Mouse (Mus musculus): Measurements from ENCODE around the gene Insl5.

Insl5 gene

GRCm38 (mm10) chr4:103006943-103007418 lies 19.7 kb downstream of the Insl5 start:
- TF ChIP-seq GATA4 (IDR thresholded peaks at IDR 0.05; ENCODE audit: insufficient replicate concordance, low read length) = no peak

GRCm38 (mm10) chr4:103006266-103006665 lies 20.4 kb downstream of the Insl5 start:
- TF ChIP-seq GATA4 (IDR thresholded peaks at IDR 0.05; ENCODE audit: insufficient replicate concordance, low read length) = no peak

DNA sequence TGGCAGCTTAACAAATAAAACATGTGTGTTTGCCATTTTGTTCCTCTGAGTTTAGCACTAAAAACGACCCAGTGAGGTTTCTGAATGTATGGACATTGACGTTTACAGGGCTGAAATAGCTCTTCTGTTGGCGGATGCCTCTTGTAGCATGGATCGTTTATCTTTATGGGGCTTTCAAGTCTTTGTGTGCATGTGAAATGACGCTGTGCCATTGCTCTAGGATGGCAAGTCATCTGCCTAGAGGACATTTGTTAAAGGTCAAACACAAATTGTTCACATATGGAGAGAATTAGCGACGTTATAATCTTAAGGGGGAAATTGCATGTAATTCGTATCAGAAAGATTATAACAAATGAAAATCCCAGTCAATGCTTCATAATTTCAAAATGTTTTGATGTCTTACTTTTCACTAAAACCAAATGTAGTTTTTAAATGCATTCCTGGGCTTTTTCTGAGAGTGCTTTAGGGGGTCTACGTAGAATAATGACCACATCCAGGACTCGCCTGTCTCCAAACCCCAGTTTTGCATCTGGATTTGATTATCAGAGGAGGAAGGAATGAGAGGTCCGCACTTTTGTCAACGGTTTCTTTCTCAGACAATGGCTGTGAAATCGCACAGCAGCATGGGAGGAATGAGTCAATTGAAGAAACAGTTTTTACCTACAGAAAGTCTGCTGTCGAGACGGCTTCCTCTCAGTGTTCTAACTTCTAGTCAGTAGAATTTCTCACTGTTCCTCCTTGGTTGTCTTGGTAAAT lies 21.3 kb downstream of the Insl5 start:
- TF ChIP-seq GATA4 (IDR thresholded peaks at IDR 0.05; ENCODE audit: insufficient replicate concordance, low read length) = no peak

DNA sequence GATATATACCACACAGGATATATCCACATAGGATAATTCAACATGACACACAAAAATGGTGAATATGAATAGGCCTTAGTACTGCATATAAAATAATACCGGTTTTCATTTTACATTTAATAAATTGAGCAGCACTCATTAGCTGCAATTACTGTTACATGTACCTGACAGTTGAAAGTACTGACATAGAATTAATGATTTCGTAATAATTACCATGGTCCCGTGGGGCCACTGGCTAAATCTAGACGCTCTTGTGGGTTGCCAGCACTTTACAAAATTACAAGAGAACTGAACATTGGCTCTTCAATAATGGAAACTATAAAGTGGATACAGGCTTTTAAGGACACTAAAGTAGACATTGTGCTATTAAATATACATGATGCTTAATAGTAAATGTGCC lies 22.0 kb downstream of the Insl5 start:
- TF ChIP-seq GATA4 (IDR thresholded peaks at IDR 0.05; ENCODE audit: insufficient replicate concordance, low read length) = no peak

DNA sequence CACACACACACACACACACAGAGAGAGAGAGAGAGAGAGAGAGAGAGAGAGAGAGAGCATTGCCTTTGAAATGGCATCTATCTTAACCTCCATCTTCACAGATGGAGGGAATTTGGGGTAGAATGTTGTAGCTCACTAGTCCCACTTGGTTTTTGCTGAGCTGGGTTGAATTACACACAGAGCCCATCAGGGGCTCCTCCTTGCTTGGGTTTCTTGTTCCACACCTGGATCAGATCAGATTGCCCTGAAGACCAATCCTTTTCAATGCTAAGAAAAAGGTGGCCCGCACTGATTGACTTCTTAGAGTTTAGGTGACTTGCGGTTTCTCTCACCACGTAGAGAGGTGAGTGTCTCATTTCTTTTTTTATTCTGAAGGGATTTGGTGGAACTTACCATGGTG lies 35.0 kb downstream of the Insl5 start:
- no peak for TF ChIP-seq GATA4 (IDR thresholded peaks at IDR 0.05; ENCODE audit: insufficient replicate concordance, low read length)

- TF ChIP-seq GATA4 (IDR thresholded peaks at IDR 0.05; ENCODE audit: insufficient replicate concordance, low read length) = no peak
These were observed 35.9 kb downstream of the Insl5 start for GRCm38 (mm10) chr4:102990595-102991340.

DNA sequence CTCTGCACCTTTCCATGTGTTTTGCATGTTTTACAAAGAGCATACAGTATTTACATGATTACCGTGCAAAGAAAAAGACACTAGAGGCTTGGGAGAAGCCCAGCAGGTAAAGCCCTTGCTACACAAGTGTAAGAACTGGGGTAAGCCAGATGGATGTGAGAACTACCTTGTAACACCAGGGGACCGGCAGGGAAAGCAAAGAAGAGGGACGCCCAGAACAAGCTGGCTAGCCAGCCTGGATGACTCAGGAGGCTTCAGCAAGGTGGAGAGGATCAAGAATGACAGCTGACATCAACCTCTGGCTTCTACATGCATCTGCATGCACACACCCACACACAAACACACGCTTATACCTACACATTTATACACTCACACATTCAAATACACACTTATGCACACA lies 36.6 kb downstream of the Insl5 start:
- no peak for TF ChIP-seq GATA4 (IDR thresholded peaks at IDR 0.05; ENCODE audit: insufficient replicate concordance, low read length)

DNA sequence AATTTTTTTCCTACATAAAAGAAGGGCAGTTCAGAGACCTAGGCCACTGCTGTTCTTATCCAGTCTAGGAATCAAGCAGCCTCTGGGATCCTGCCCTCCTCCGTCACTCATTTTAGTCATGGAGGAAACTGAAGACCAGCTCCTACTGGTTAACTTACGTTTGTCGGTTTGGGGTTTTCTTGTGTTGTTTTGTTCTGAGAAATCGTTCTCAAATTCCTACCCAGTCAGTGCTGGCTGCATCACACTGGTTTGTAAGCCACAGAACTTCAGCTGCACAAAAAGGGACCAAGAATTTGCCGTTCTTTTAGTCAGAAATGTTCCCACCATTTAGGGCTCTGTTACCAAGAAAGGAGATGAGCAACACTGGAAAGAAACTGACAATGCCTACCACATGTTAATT lies 37.3 kb downstream of the Insl5 start:
- TF ChIP-seq GATA4 (IDR thresholded peaks at IDR 0.05; ENCODE audit: insufficient replicate concordance, low read length) = no peak

- TF ChIP-seq GATA4 (IDR thresholded peaks at IDR 0.05; ENCODE audit: insufficient replicate concordance, low read length) = no peak
These were observed 38.1 kb downstream of the Insl5 start for GRCm38 (mm10) chr4:102988526-102988925.

DNA sequence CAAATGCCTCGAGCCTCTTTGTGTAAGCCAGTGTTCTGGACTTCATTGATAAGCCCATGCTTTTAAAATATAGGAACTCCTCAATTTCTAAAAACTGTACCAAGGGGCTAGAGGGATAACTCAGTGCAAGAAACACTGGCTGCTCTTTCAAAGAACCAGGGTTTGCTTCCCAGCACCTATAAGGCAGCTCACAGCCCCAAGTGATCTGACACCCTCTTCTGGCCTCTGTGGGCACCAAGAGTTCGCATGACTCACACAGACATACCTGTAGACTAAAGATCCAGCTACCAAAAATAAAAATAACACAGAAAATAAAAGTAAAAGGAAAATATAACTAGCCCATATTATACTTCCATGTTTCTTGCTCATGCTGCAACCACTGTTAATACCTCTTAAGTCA lies 38.9 kb downstream of the Insl5 start:
- no peak for TF ChIP-seq GATA4 (IDR thresholded peaks at IDR 0.05; ENCODE audit: insufficient replicate concordance, low read length)

GRCm38 (mm10) chr4:102987325-102987724 lies 39.3 kb downstream of the Insl5 start:
- no peak for TF ChIP-seq GATA4 (IDR thresholded peaks at IDR 0.05; ENCODE audit: insufficient replicate concordance, low read length)

DNA sequence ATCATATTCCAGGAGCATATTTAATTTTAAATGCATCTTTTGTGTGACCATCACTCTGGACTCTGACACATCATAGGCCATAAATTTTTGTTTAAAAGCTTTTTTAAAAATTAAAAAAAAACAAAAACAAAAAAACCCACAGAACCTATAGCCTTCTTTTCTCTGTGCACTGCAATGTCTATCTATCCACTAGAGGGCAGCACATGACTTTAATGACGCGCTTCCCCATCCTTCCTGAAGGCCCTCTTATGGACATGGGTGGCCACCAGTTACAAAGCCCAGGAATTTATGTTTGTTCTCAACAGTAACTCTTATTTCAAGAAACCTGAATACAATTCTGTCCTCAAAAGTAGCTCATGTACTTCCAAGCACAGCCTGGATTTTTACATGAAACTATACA lies 39.7 kb downstream of the Insl5 start:
- TF ChIP-seq GATA4 (IDR thresholded peaks at IDR 0.05; ENCODE audit: insufficient replicate concordance, low read length) = no peak

DNA sequence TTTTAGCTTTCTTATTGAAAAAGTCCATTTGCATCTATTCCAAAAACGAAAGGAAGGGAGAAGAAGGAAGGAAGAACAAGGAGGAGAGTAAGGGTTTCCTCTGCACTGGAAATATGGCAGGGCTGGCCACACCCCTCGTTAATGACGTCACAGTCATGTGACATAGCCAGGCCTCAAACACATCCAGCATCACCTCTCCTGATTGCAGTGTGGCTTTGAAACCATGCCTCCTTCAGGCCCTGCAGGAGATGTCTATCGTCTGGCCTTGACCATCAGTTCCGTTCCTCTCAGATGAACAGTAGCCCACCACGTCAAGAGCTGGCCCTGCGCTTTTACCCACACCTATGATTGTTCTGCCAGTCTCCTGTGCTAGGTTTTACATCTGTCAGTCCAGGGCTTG lies 40.5 kb downstream of the Insl5 start:
- no peak for TF ChIP-seq GATA4 (IDR thresholded peaks at IDR 0.05; ENCODE audit: insufficient replicate concordance, low read length)

DNA sequence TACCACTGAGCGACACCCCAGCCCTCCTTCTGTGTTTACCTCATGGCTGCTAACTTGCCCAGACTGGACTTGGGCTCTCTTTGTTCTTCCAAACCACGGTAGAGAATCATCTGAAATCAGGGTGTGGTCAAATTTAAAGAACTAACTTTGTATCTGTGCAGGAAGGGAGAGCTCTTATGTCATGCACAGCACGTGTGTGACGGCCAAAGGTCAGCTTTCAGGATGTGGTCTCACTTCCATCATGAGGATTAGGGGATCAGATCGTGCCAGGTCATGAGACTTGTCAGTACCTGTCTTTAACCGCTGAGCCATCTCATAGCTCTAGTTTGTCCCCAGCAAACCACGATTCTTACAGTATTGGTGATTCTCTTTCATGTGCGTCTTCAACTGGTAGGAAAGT lies 44.9 kb downstream of the Insl5 start:
- TF ChIP-seq GATA4 (IDR thresholded peaks at IDR 0.05; ENCODE audit: insufficient replicate concordance, low read length) = no peak

DNA sequence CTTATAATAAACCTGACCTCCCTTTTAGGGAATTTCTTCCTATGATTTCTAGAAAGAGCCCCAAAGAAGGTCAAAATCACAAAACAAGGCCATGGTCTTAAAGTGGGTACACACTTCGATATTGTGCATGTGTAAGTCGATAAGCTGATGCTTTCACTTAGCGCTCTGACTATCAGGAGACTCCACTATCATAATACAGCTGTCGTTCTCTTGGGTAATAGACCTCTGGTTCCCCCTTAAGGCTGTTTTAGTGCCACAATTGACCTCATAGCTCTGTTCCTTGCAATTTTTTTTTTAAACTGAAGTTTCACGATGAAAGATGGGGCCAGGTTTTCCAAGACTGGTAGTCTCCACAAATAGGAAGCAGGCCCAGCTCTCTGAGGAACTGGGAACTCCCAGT lies 47.3 kb downstream of the Insl5 start:
- TF ChIP-seq GATA4 (IDR thresholded peaks at IDR 0.05; ENCODE audit: insufficient replicate concordance, low read length) = no peak

DNA sequence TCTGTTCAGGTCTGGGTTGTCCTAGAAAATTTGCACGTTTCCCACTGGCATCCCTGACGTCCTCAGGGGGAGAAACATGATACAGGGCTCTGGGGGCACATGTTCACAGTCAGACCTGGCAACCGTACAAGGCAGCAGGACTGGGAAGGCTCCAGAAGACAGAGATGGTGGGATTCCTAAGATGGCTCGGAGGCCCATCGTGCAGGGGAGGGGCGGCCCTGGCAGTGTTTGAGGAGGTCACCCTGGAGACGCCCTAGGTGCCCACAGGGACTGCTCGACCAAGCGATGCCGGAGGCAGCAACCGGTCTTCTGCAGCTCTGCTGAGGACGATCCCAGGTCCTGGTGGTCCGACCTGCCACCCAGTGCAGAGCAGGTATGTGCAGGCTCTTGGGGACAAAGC lies 48.2 kb downstream of the Insl5 start, which contains the start of gene Tctex1d1:
TSS of gene Tctex1d1 (plus strand) at position 167 of the 400 bp plus-strand sequence.
- TF ChIP-seq GATA4 (IDR thresholded peaks at IDR 0.05; ENCODE audit: insufficient replicate concordance, low read length) = no peak

Data from liver, adult (tissue).